Mouse (Mus musculus): Measurements from ENCODE around the gene Abca13.

GRCm38 (mm10) chr11:9285204-9285603 is 93.5 kb downstream of the Abca13 start:
- TF ChIP-seq CTCF (IDR thresholded peaks at IDR 0.05; ENCODE audit: low read depth, low read length) = no peak
- TF ChIP-seq GATA1 (IDR thresholded peaks at IDR 0.05; ENCODE audit: borderline replicate concordance, low read length) = no peak
- no peak for TF ChIP-seq POLR2AphosphoS5 (IDR thresholded peaks at IDR 0.05; ENCODE audit: insufficient replicate concordance, low read depth, low read length)

Data from G1E (cell line).